Mouse (Mus musculus): ENCODE data around the gene Fgd3.

The Fgd3 gene

DNA sequence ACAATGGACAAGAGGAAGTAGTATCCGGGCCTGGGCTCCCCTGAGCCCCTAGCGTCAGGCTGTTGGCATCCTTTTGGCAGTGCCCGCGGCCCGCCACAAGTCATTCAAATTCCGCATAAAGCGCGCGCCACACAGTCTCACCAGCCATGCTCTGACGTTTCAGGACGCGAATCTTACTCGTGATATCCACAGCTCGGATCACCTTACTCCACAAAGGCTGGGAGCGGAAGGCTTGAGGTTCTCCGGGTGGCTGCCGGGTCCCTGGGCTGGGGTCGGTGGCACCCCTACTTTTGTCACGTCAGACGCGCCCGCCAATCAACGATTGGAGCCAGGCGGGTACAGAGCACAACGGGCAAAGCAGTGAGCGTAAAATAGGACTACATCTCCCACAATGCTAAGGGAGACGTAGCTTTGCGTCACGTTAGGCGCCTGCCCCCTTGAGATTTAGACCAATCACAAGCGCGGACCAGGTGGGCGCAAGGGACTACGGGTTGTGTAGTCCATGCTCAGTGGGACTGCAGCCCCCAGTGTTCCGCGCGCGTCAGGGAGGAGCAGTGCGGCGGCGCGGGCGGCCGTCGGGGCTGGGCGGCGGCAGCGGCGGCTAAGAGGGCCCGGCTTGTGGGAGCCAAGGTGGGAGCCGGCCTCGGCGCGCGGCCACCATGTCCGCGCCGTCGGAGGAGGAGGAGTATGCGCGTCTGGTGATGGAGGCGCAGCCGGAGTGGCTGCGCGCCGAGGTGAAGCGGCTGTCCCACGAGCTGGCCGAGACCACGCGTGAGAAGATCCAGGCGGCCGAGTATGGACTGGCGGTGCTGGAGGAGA is 21.1 kb upstream of the Fgd3 start, which contains the start of gene Bicd2:
Gene Bicd2, plus strand, starts transcription at position 574 of the 819 bp plus-strand sequence.
- DNase-seq (ENCODE audit: low spot score in 2 of 2): peak; percentile 96 to 97

DNA sequence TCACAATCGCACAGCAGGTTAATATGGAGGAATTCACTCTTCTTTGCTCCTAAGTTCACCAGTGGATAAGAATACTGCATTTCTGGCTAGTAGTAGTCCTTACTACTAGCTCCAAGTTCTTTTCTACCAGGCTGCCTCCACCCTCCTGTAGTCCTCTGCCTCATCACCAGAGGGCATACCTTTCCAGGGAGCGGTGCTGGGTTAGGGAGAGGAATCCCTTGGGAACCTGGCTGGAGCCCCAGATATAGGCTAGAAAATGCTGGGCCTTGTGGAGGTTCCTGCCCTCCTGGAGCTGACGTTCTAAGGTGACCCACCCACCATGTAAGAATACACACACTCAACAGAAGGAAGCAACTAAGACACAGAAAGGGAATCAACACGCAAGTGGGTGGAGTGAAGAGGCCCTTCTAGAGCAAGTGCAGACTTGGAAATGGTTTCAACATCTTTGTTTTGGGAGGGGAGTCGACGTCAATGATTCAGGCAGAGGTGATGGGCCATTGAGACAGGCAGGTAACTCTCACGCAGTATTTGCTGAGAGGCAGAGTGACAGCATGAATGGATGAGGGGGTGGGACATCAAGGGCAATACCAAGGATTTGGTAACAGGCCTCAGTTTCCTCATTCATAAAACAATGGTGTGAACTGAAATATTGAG is 18.9 kb upstream of the Fgd3 start:
- peak in 1 of 2 experiments; percentile 52 for DNase-seq (ENCODE audit: low spot score in 2 of 2)

DNA sequence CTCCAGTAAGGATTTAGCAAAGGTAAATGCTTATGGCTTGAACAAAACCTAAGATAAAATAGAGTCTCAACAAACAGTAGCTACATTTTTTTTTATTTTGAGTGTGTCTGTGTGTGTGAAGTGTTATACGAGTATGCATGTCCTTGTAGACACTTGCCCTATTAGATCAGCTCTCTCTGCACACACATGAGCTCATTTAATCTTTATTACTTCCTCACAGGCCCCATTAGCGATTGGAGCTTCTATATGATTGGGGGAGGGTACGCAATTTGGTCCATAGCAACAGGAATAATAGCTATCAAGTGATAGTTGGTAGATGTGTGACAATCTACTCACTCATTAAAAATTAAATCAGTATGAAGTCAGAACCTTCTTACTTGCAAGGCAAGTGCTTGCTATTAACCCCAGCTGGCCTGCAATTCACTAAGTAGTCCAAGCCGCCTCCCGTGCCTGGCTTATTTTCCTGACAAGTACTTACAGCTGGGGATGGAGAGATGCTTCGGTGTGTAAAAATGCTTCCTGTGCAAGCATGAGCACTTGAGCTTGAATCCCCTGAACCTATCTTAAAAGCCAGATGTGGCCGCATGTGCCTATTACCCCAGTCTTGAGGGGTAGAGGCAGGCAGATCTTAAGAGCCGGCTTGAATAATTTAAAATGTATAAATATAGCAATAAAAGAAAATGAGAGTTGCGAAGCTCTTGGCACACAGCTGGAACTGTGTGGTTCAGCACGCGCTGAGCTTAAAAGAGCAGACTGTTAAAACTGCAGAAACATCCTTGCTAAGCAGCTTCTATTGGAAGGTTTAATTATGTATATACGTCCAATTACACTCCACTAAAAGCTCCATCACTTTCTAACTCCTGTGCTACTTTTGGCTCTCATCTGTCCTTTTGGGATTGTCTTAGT is 15.2 kb upstream of the Fgd3 start:
- no peak for DNase-seq (ENCODE audit: low spot score in 2 of 2)

DNA sequence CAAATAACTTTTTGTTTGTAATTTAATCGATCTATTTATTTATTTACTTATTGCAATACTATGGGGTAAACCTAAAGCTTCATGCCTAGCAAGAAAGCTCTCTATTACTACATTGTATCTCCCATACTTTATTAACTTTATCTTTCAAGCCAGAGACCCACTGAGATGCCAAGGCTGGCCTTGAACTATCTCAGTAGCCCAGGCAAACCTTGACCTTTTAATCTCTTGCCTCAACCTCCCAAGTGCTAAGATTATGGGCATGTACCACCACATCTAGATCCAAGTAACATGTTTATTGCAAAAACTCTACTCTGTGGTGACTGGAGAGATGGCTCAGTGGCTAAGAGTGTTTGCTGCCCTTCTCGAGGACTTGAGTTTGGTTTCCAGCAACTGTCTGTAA is 13.1 kb upstream of the Fgd3 start:
- DNase-seq (ENCODE audit: low spot score in 2 of 2): no peak

DNA sequence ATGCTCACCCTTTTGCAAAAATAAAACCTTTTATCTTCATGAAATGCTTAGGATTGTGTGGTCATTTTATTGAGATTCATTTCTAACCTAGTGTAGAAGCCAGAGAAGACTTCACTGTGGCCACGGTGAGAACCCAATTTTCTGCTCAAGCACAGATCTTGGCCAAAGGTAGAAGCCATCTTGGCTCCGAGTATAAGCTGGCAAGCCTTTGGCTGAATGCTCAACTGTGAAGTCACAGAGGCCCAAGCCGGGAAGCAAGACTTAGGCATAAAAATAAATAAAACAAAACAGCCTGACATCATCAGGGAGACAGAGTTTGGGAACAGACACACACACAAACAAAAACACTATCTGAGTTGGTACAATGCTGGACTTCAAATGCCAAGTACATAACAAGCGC is 8.0 kb upstream of the Fgd3 start:
- DNase-seq (ENCODE audit: low spot score in 2 of 2): no peak

DNA sequence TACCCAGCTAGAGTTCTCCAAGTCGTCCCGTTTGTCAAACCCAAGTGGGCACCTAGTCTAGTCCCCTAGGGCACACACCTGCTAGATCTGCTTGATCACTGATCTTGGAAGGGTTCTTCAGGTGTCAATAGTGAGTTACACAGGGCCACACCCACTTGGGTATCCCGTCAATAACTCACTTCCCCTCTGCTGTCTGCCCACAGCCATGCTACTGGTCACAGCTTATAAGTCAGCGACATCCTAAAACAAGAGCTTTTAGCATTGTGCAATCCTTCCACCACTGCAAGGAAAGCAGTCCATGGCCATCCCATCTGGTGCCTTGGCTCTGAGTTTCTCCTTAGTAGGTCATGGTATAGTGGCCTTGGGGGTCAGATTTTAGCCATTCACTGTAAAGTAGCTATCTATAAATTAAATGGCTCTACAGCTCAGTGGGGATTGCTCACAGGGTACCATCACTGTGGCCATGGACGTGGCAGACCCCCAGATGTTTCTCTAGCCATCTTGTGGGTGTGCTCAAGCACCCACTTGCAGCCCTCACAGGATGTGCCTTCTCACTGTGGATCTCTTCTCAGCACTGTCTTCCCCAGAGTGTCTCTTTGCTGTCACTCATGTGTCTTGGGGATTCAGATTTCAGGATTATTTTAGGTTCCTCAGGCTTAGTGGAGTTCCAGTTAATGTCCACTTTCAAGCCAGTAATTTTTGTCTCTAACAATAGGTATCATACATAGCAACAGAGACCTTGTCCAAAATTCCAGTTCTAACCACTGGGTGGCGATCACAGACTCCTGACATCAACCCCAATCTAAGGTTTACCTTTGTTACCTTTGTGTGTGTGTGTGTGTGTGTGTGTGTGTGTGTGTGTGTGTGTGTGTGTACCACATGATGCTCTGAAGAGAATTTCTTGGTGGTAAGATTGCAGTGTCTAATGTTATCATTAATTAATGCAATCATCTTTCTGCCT is 6.4 kb upstream of the Fgd3 start:
- DNase-seq (ENCODE audit: low spot score in 2 of 2): peak in 1 of 2 experiments; percentile 72

DNA sequence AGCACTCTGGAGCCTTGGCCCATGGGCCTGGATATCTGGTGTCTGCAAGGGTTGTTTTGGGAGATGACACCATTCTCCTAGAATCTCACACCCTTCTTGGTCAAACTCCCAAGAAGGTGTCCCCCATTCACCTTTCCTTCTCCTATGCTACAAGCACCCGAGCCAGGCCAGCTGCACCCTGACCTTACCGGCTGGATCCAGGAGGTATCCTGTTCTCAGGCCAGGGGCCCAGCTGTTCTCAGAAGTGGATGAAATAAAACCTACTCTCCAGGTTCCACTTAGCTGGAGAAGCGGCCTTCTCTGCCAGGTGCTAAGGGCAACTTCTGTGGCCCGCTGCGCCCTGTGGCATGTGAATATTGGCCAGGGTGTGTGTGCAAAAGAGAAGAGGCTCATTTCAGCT is 4.8 kb upstream of the Fgd3 start:
- no peak for DNase-seq (ENCODE audit: low spot score in 2 of 2)

DNA sequence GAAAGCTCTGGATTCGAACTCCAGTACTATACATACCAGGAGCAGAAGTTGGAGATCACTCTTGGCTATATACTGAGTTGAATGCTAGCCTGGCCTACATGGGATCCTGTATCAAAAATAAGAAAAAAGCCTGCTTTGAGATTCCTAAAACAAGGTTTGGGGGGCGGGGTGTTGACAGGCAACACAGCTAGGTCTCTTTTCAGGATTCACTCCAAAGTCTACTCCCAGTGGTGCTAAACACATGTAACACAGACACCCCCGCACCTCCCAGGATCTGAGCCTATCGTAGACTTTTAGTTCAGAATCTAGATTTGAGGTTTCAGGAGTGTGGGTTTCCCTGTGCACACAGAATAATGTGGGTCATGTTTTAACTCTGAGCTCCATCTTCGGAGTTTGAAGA is 2.6 kb upstream of the Fgd3 start:
- DNase-seq (ENCODE audit: low spot score in 2 of 2): peak; percentile 63 to 89

DNA sequence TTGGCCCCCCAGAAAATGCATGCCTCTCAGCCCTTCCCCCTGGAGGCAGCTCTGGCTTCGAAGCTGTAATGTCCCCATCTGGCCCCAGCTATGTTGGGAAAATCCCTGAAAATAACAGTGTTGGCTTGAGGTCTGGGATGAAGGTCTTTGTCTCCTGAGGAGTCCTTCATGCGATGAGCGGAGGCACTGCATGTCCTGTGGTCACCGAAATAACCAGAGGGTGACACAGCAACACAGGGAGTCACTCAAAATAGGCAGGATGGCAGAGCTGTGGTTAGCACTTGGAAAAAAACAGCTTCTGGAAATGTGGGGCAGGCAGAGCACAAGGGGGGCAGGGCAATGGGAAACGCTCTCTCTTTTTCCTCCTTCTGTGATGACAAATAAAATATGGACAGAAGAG is 2.1 kb upstream of the Fgd3 start:
- DNase-seq (ENCODE audit: low spot score in 2 of 2): peak in 1 of 2 experiments; percentile 30

DNA sequence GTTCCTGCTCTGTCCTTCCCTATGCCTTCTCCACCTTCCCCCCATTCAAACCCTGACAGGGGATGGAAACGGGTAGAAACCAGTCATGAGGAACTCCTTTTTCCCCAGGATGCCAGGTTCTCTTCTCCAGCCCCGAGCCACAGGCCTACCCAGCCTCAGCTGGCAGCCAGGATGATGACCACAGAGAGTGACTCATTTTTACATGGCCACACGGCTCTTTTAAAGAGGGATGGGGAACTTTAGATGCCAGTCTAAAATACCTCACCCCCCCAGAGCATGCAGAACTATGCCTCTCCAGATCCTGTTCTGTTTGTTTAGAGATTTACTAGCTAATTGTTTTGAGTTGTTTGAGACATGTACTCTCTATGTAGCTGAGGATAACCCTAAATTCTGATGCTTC is 1.3 kb upstream of the Fgd3 start:
- no peak for DNase-seq (ENCODE audit: low spot score in 2 of 2)

DNA sequence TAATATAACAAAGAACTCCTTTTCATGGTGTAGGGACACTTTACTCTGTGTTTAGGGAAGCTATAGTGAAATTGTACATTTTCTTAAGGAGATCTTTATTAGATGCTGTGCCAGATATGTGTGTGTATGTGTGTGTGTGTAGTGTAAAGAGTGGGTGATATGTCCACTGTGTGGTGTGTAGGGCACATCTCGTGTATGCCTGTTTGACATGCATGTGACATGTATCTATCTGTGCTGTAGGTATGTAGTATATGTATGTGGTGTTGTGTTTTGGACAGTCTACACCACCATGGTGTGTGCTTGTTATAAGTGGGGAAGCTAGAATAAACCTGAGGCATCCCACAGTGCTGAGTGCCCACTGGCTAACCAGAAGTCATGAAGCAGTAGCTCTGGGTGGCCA is 403 bp upstream of the Fgd3 start:
- no peak for DNase-seq (ENCODE audit: low spot score in 2 of 2)

DNA sequence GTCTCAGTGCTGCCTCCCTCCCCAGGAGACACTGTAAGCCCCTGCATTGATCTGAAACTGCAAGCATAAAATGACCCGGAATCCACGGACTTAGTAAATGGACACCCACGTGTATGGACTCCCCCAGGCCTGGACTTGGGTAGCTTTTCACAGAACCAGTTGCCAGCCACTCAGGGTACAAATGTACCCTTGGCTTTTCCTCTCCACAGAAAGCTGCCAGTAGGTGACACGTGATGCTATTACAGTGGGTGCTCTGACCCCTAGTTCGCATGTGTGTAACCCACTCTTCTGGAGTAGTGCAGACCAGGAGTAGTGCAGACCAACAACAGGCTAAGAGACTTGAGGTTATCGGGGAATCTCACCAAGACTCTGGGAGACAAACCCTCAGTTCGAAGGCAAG is 2.2 kb downstream of the Fgd3 start:
- no peak for DNase-seq (ENCODE audit: low spot score in 2 of 2)

DNA sequence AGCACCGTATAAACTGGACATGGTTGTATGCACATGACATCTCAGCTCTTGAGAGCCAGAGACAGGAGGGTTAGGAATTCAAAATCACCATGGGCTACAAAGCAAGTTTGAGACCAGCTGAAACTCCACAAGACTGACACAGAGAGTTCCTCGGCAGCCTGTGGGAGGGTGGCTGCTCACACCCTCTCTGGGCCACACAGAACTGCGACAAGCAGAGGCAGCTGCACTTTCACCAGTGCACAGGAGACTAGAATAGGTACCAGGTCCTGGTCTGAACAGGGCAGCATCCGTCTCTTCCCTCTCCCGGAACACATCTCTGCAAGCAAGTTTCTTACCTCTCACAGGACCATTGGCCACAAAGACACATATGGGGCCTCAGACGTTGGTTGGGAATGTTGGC is 2.6 kb downstream of the Fgd3 start:
- DNase-seq (ENCODE audit: low spot score in 2 of 2): no peak

DNA sequence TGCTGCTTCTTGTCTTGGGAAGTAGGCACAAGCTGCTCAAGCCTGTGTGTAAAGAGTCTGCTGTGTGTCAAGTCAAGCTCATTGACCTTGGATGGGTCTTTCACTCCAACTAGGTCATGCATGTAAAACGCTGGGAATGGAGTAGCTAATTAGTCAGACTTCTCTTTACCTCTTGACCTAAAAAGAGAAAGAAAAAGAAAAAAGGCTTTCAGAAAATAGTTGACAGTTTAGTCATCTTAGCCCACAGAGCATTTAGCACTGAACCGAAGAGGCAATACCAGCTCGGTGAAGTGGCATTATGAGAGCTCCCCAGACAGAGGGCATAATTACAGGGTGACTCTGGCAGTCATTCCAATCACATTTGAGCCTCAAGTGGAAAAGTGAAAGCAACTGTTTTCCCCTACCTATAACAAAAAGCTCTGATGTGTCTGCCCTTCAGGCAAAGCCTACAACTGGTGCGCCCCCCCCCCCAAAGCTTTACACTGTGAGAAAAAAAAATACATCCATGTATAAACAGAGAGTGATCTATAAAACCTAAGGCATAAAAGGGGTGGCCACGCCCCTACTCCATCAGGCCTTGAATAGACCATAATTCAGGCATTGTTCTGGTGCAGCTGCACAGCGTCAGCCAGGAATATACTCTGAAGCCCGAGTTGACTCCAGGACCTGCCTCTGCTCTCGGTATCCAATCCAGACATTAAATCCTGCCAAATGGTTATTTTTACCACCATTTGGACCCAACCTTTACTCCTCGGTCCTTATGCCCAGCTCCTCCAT is 3.5 kb downstream of the Fgd3 start:
- no peak for DNase-seq (ENCODE audit: low spot score in 2 of 2)

DNA sequence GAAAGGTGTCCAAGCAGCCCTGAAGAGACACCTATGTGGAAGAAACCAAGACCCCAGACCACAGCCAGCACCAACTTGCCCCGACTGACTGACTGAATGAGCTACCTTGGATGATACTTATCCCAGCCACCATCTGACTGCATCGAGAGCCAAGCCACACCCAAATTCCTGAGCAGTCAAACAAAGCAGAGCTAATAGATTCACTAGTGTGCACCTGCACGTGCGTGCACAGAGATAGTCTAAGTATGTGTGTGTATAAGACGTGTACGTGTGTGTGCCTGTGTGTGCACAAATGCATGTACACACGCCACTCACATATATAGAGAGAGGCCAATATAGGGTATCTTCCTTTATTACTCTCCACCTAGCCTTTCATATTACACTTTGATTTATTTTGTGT is 8.5 kb downstream of the Fgd3 start:
- DNase-seq (ENCODE audit: low spot score in 2 of 2): no peak

DNA sequence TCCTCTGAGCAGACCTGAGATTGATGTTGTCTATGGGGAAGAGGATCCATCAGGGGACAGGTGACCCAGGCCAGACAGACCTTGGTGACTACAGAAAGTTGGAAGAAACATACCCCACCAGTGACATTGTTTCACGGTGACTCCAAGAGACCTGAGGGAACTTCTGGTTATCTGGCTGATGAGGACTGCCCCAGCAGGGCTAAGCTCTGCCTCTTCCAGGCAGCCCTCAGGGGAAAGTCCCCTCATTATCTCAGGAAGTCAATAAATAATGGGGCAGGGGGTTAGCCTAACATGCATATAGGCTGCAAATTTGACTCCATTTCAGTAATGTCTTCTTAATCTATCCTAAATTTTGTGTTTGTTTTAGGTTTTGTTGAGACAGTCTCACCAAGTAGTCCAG is 10.6 kb downstream of the Fgd3 start:
- DNase-seq (ENCODE audit: low spot score in 2 of 2): no peak

DNA sequence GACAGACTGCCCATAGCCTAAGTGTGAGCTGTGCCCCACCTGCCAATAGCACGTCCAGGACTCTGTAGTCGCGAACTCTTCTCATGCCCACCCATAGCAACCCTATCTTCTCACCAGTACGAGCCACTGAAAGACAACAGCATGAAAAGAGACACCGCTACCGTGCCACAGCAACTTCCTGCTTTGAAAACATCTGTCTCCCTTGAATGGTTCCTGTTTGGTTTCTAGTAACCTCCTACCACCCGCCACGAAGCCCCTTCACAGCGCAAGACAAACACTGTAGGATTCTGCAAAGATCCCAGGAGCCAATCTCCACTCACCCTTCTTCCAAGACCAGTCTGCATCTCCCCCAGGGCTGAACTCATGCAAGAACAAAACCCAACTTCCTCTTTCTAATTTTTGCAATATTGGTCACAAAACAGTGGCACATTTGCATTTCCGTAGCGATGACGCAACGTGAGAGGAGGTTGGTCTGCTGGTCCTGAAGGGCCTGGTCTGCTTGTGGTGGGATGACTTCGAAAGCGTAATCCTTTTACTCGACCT is 11.2 kb downstream of the Fgd3 start:
- DNase-seq (ENCODE audit: low spot score in 2 of 2): no peak

DNA sequence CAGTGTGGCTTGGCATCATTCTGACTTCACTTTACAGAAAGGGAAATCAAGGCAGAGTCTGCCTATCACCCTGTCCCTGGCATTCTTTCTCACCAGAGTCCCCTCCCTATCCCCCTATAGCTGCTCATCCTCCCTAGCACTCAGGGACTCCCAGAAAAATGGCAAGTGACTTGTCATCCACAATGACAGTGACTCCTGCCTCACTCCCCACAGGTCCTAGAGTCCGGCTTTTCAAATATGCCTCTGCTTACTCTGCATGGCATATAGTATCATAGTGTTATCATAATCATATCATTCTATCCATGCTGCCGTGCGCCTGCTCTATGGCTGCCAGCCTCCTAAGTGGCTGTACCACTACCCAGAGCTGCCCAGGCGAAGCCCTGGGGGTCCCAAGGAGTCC is 11.9 kb downstream of the Fgd3 start:
- DNase-seq (ENCODE audit: low spot score in 2 of 2): no peak

DNA sequence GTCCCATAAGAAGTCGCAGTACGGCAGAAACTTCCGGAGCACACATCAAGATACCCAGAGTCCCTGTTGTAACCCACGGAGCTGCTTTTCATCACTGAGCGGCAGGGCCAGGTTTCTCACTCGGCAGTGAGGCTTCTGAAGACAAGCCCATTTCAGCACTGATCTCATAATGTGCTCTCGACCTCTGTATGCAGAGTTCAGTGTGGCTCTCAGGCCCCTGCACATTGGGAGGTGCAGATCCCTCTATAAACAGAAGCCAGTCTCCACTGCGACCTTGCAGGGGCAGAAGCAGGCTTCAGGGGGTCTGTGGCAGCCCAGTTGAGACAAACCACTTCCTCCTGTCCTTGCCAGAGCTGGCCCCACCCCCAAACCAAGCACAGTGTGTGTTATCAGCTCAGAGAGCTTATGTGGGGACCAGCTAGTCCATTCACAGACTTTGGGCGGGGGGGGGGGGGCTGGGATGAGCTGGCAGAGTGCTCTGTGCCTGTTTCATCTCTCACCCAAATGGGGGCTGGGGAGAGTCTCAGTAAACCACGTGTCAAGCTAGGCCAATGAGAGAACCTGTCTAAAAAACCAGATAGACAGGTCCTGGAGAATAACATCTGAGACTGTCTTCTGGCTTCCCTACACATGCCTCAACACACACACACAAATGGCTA is 12.7 kb downstream of the Fgd3 start:
- DNase-seq (ENCODE audit: low spot score in 2 of 2): no peak

Measured in frontal cortex, postnatal 36 days (tissue).